Mouse (Mus musculus) common myeloid progenitor, adult 5-6 weeks (primary cell): ENCODE measurements around the gene Dffb. TPM values are rescaled to one million over a fixed set of nuclear protein-coding genes. Genes with fewer than 3 reads are reported as not detected.

Experiments
- total RNA-seq: library from RNA; stranded (forward); fragments of 200-1000, 187-1606 nt; gene quantifications from 2 replicates; pipeline ENCODE4 v1.2.3, GENCODE M21; 2017

Dffb gene
- total RNA-seq, 1 experiment from 2014 or later: 9.7 TPM

Other genes with a start within 250 kb of the Dffb start
- 49.7 and 53.8 TPM in 2 replicates for gene A430005L14Rik, start 17.9 kb downstream of the Dffb start, total RNA-seq
- 7.4 and 25.7 TPM in 2 replicates for gene Cep104, start 68 bp upstream of the Dffb start, total RNA-seq
- 42.6 and 77.8 TPM in 2 replicates for gene Lrrc47, start 36.6 kb upstream of the Dffb start, total RNA-seq
- 7.9 and 14.7 TPM in 2 replicates for gene Smim1, start 51.1 kb upstream of the Dffb start, total RNA-seq
- gene Ccdc27, start 67.6 kb upstream of the Dffb start, total RNA-seq: not detected in 2 replicates
- not detected in 2 replicates for gene Trp73, start 165.1 kb upstream of the Dffb start, total RNA-seq
- 9.5 and 10.4 TPM in 2 replicates for gene Wrap73, start 167.2 kb upstream of the Dffb start, total RNA-seq
- 34.9 and 39.8 TPM in 2 replicates for gene Tprgl, start 185.5 kb upstream of the Dffb start, total RNA-seq
- not detected in 2 replicates for gene Megf6, start 195.6 kb upstream of the Dffb start, total RNA-seq